Mouse (Mus musculus) brown adipose tissue, adult 24 weeks (tissue): Measurements from ENCODE around the gene Olfr935. TPM values are rescaled to one million over a fixed set of nuclear protein-coding genes. Genes with fewer than 3 reads are reported as not detected.
A peak's percentile ranks its signal among the peaks of the same experiment; 100 is the strongest.

Source experiments
- H3K27ac ChIP-seq: fragments of 200-500 bp; replicated peaks from 2 replicates; pipeline ENCODE4 v1.5.1; 2012; ENCODE audit warnings: low read depth, mild to moderate bottlenecking, low read length
- H3K4me1 ChIP-seq: fragments of 200-500 bp; 2 replicates; pipeline ENCODE4 v1.6.1; 2012; ENCODE audit warnings: low read length, mixed read lengths; ENCODE audit not compliant: control insufficient read depth, insufficient read depth, insufficient read length
- H3K4me3 ChIP-seq: fragments of 200-500 bp; 2 replicates; pipeline ENCODE4 v1.5.1; 2012; ENCODE audit warnings: low read depth, mild to moderate bottlenecking, low read length, moderate library complexity; ENCODE audit not compliant: insufficient read depth
- polyA plus RNA-seq: library from polyadenylated mRNA; stranded (reverse); fragments of >200 nt; gene quantifications from 2 replicates; pipeline ENCODE4 v1.2.4, GENCODE M21; 2012; ENCODE audit not compliant: missing spikeins, insufficient read depth, insufficient read length

Gene Olfr935
- not detected in 2 replicates for polyA plus RNA-seq

DNA sequence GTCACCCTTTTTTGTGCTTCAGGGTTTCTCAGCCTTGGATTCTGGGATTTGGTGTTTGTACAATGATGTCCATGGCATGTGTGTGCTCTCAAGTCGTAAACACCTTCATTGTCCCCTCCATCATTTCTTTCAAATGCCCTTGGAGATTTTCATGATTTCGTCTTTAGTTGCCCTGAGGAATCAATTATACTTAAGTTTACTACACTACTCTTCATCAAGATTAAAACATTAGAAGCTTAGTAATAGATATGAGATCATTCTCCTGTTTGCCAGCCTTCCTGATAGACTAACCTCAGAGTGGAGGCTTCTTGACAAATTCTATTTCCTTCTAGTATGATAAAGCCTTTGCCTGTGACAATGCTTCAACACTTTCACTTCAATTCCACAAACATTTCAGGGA is at the start of gene Olfr935:
Gene Olfr935, minus strand, starts transcription at position 101 of the 400 bp plus-strand sequence.
- Histone ChIP-seq H3K4me3 (no peak within 1 kb of the TSS), H3K4me1 (no peaks in the 10 kb centered on the region), H3K27ac (no peak within 1 kb of the TSS)

DNA sequence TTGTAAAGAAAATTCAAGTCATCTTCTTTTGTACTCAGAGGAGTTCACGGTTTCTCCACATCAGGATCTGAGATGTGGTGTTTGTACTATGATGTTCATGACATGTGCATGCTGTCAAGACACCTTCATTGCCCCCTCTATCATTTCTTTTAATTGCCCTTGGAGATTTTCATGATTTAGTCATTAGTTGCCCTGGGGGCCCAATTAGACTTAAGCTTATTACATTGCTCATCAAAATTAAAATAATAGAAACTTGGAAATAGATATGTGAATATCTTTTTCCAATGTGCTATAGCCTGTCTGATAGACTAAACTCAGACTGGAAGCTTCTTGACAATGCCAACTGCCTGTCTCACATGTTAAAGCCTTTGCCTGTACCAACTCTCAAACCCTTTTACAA is 23.8 kb upstream of the Olfr935 start, which contains the start of gene Olfr146:
Gene Olfr146, minus strand, starts transcription at position 101 of the 400 bp plus-strand sequence.
- H3K4me3 ChIP-seq = no peak within 1 kb of the TSS

GRCm38 (mm10) chr9:38988215-38988614 is 11.3 kb downstream of the Olfr935 start, which contains the start of gene Olfr934:
Gene Olfr934 (minus strand): TSS chr9:38988315.
- no peak within 1 kb of the TSS for H3K4me3 ChIP-seq
- H3K4me1 ChIP-seq = no peaks in the 10 kb centered on the region
- no peak within 1 kb of the TSS for H3K27ac ChIP-seq

More for the DNA sequence above, 23.8 kb upstream of the Olfr935 start, which contains the start of gene Olfr146:
- Histone ChIP-seq H3K27ac (no peak within 1 kb of the TSS), H3K4me1 (no peaks in the 10 kb centered on the region)

DNA sequence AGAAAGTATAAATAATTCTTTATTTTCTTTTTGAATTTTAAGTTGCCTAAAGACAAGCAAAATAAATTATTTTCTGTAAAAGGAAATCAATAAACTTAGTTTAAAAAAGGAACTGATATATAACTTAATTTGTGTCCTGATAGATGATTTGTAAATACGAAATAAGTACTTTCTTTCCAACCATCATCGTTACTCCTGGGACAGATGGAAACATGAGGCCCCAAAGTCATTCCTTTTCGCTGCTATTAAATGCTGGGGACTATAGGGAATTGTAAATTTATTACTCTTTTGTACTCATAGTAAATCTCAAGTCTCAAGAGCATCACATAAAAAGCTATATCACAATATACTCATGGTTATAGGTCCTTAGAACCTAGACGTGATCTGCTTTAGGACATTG is 27.5 kb downstream of the Olfr935 start, which contains the start of gene Olfr933:
Gene Olfr933, plus strand, starts transcription at position 301 of the 400 bp plus-strand sequence.
- Histone ChIP-seq H3K4me3 (no peak within 1 kb of the TSS), H3K27ac (no peak within 1 kb of the TSS), H3K4me1 (no peaks in the 10 kb centered on the region)

GRCm38 (mm10) chr9:38954124-38954416 is 45.4 kb downstream of the Olfr935 start:
- Histone ChIP-seq H3K27ac (no peak overlapping the region), H3K4me1 (no peaks in the 10 kb centered on the region), H3K4me3 (no peak overlapping the region)

DNA sequence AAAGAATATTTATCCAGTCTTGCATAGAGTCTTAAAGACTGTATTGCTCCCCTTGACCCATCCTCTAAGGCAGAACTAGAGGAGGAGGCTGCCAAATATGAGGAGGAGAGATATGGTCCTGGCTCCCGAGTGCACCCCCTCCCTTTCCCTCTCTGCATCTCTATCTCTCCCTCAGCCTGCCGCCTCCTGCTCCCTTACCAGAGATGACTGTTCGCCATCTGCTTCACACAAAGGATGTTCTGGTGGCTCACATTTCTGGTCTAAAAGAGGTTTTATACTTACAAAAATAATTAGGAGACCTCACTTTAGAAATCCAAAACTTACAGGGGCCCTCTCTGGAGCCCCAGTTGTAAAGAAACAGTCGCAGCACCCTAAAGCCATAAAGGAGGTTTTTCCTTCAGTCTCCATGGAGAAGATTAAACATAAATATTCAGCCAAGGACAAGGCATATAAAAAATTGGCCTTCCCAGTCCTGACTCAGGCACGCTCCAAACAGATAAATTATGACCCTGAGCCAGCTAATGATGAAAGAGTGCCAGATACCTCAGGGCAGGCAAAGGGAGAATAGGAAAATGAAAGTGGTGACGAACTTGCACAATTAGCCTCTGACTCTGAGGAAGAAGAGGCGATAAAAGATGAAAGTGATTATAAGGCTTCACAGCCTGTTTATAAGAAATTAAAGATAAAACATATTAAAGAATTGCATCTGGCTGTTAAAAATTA is 45.9 kb downstream of the Olfr935 start:
- Histone ChIP-seq H3K4me3 (0 out of 2 replicates have a peak overlapping the region, but pooled peaks have one; percentile 13), H3K27ac (no peak overlapping the region), H3K4me1 (no peaks in the 10 kb centered on the region)

Other genes starting within 250 kb of the Olfr935 start
- not detected in 2 replicates for gene Olfr920, start 247.4 kb downstream of the Olfr935 start, polyA plus RNA-seq
- gene Olfr921, start 226.6 kb downstream of the Olfr935 start, polyA plus RNA-seq = not detected in 2 replicates
- not detected in 2 replicates for gene Olfr922, start 185.1 kb downstream of the Olfr935 start, polyA plus RNA-seq
- not detected in 2 replicates for gene Olfr923, start 173.1 kb downstream of the Olfr935 start, polyA plus RNA-seq
- gene Olfr924, start 155.2 kb downstream of the Olfr935 start, polyA plus RNA-seq = not detected in 2 replicates
- not detected in 2 replicates for gene Olfr26, start 144.6 kb downstream of the Olfr935 start, polyA plus RNA-seq
- not detected in 2 replicates for gene Olfr926, start 122.6 kb downstream of the Olfr935 start, polyA plus RNA-seq
- gene Olfr930, start 69.9 kb downstream of the Olfr935 start, polyA plus RNA-seq = not detected in 2 replicates
- gene Olfr933, start 27.4 kb downstream of the Olfr935 start, polyA plus RNA-seq = not detected in 2 replicates
- gene Olfr934, start 11.4 kb downstream of the Olfr935 start, polyA plus RNA-seq = not detected in 2 replicates
- not detected in 2 replicates for gene Olfr146, start 23.7 kb upstream of the Olfr935 start, polyA plus RNA-seq
- gene Olfr937, start 65.3 kb upstream of the Olfr935 start, polyA plus RNA-seq = not detected in 2 replicates
- gene Olfr938, start 79.2 kb upstream of the Olfr935 start, polyA plus RNA-seq = not detected in 2 replicates
- gene Olfr27, start 128.4 kb upstream of the Olfr935 start, polyA plus RNA-seq = not detected in 2 replicates
- gene Olfr943, start 166.6 kb upstream of the Olfr935 start, polyA plus RNA-seq = not detected in 2 replicates
- not detected in 2 replicates for gene Olfr944, start 202.2 kb upstream of the Olfr935 start, polyA plus RNA-seq